Mouse (Mus musculus) stomach, postnatal 0 days (tissue): ENCODE data around the gene Mpv17l2.

Experiments
- CTCF ChIP-seq: IDR thresholded peaks from 2 replicates; pipeline ENCODE4 v1.5.1; 2016; ENCODE audit warnings: antibody characterized with exemption, low read depth, mild to moderate bottlenecking, moderate library complexity
- EP300 ChIP-seq: optimal IDR thresholded peaks from 2 replicates; pipeline ENCODE3; 2016; ENCODE audit warnings: antibody characterized with exemption

GRCm38 (mm10) chr8:70775227-70775626, 14.5 kb upstream of the Mpv17l2 start:
- TF ChIP-seq CTCF (no peak), EP300 (no peak)
